Mouse (Mus musculus) bone marrow macrophage, adult 2 months (primary cell): Measurements from ENCODE around the gene Strn4.

Experiments
- CTCF ChIP-seq: IDR thresholded peaks from 2 replicates; pipeline ENCODE4 v1.5.1; 2012; ENCODE audit warnings: low read depth, mild to moderate bottlenecking, low read length, moderate library complexity
- POLR2A ChIP-seq: IDR thresholded peaks from 2 replicates; pipeline ENCODE4 v1.6.1; 2012; ENCODE audit warnings: mild to moderate bottlenecking, low read depth, low read length, borderline replicate concordance

DNA sequence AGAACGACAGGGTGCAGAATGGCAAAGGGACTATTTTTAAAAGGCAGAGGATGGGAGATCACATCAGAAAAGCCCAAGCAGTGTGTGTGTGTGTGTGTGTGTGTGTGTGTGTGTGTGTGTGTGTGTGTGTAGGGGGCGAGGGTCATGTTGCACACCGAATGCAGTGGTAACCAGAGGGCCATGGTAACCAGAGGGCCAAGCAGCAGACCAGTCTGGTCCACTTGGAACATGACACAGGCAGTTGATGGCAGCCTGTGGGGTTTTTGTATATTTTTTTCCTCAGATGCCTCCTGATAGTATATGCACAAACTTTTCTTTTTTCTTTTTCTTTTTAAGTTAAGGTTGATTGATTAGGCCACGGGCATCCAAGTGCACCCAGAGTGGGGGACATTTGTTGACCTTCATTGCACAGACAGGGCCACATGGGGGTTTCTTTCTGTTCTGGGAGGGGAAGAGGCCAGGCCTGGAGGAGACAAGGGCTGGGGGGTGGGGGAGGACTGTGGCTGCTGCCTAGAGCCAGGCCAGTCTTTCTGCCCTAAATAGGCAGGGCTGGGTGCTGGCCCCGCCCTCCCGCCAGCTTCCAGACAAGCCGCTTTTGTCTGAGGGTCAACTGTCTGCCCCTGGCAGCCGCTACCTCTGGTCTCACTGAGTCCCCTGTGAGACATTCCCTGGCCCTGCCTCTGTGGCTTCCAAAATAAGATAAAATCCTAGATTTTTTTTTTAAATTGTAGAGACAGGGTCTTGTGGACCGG lies 64.3 kb downstream of the Strn4 start:
- no peak for TF ChIP-seq POLR2A
- TF ChIP-seq CTCF: no peak
